Mouse (Mus musculus) kidney, postnatal 0 days (tissue): ENCODE results near the gene Txndc8. TPM values are rescaled to one million over a fixed set of nuclear protein-coding genes. Genes with fewer than 3 reads are reported as not detected.

Experiments
- ATAC-seq: fragments of 200-750 bp; cut with Nextera tagmentation; replicated peaks from 2 replicates; pipeline ENCODE4 v1.8.0; 2017; ENCODE audit warnings: low read depth, moderate number of reproducible peaks, moderate TSS enrichment, moderate library complexity; ENCODE audit not compliant: low FRiP score
- DNase-seq: peaks from one replicate; pipeline ENCODE4 v3.0.0-alpha.2; 2016; ENCODE audit warnings: low spot score
- H3K27ac ChIP-seq: fragments of 300-500 bp; sonication (generic); 2 replicates; pipeline ENCODE4 v1.5.1; 2014; ENCODE audit warnings: mild to moderate bottlenecking
- H3K27me3 ChIP-seq: fragments of 300-500 bp; sonication (generic); 2 replicates; pipeline ENCODE4 v1.6.1; 2014; ENCODE audit warnings: low read length, mixed read lengths; ENCODE audit not compliant: insufficient read depth
- H3K36me3 ChIP-seq: fragments of 300-500 bp; sonication (generic); 2 replicates; pipeline ENCODE4 v1.6.1; 2014; ENCODE audit warnings: low read length, mixed read lengths; ENCODE audit not compliant: insufficient read depth
- H3K4me1 ChIP-seq: fragments of 300-500 bp; sonication (generic); replicated peaks from 2 replicates; pipeline ENCODE4 v1.6.1; 2014; ENCODE audit warnings: antibody characterized with exemption, low read length, mixed read lengths; ENCODE audit not compliant: insufficient read depth
- H3K4me2 ChIP-seq: fragments of 300-500 bp; sonication (generic); 2 replicates; pipeline ENCODE4 v1.6.1; 2014; ENCODE audit warnings: mild to moderate bottlenecking, low read length, moderate library complexity, mixed read lengths
- H3K4me3 ChIP-seq: fragments of 300-500 bp; sonication (generic); replicated peaks from 2 replicates; pipeline ENCODE4 v1.5.1; 2014; ENCODE audit warnings: low read depth, low read length
- H3K9ac ChIP-seq: fragments of 300-500 bp; sonication (generic); 2 replicates; pipeline ENCODE4 v1.6.1; 2014; ENCODE audit warnings: low read depth, low read length
- H3K9me3 ChIP-seq: fragments of 300-500 bp; sonication (generic); replicated peaks from 2 replicates; pipeline ENCODE4 v1.6.1; 2016; ENCODE audit warnings: low read length, inconsistent platforms, mixed read lengths
- CTCF ChIP-seq: IDR thresholded peaks from 2 replicates; pipeline ENCODE4 v1.5.1; 2016; ENCODE audit warnings: antibody characterized with exemption, low read depth, mild to moderate bottlenecking, moderate library complexity
- WGBS: fragments of 180-500 bp; shearing (Covaris S2); extraction: QIAGEN DNeasy Blood & Tissue Kit; methylation state at CpG from one replicate; pipeline ENCODE4 v1.1.7; 2014; 5-methylcytosine and 5-hydroxymethylcytosine counted together
- polyA plus RNA-seq: library from polyadenylated mRNA; unstranded; fragments of >200 nt; fragmentation: Nextera tagmentation; extraction: Ambion mirVana; gene quantifications from 2 replicates; pipeline ENCODE4 v1.2.1, GENCODE M21; 2015

The Txndc8 gene
- polyA plus RNA-seq, 1 experiment from 2014 or later = not detected

GRCm38 (mm10) chr4:58040093-58040492, 31.2 kb upstream of the Txndc8 start:
- DNase-seq (no peak), ATAC-seq (no peak)
- H3K9me3 ChIP-seq = no peaks in the 10 kb centered on the region
- no peak for TF ChIP-seq CTCF
- H3K27me3 ChIP-seq = no peaks in the 10 kb centered on the region
- WGBS = 84% methylated on average over 2 of the region's 2 CpGs
- H3K4me3 ChIP-seq = no peak overlapping the region
- no peak overlapping the region for H3K27ac ChIP-seq
- no peak overlapping the region for H3K4me2 ChIP-seq
- no peak overlapping the region for H3K9ac ChIP-seq
- H3K36me3 ChIP-seq = no peaks in the 10 kb centered on the region
- H3K4me1 ChIP-seq = no peaks in the 10 kb centered on the region

DNA sequence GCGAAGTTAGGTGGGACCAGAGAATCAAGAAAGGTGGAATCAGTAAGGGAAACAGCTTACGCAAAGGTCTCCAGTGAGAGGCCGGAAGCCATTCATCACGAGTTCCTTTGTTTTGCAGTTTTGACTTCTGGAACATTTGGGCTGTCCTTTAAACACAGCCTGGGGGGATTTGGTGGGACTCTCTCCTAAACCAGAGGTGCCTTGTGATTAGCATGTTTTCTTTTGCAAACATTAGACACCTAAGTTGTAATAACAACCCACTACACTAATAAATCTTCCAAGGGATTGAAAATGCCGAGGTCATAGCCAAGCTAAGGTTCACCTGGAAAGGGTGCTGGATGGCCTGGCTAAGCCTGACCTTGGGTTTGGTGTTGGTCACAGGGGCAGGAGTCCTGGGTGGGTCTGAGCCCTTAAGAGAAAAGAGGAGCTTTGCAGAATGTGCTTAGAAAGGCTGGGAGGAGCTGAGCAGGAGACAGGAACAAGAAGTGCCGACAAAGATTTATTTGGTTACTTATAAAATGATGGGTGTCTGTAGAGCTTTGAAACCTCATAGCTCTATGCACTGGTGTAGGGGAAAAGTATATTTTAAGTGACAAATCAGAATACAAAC, 28.3 kb upstream of the Txndc8 start:
- H3K36me3 ChIP-seq = no peaks in the 10 kb centered on the region
- no peak for TF ChIP-seq CTCF
- no peak overlapping the region for H3K4me2 ChIP-seq
- no peaks in the 10 kb centered on the region for H3K9me3 ChIP-seq
- no peaks in the 10 kb centered on the region for H3K4me1 ChIP-seq
- no peak for DNase-seq
- H3K27ac ChIP-seq = no peak overlapping the region
- no peak overlapping the region for H3K4me3 ChIP-seq
- ATAC-seq = no peak
- no peaks in the 10 kb centered on the region for H3K27me3 ChIP-seq
- no peak overlapping the region for H3K9ac ChIP-seq
- WGBS = 63% methylated on average over 6 of the region's 6 CpGs

DNA sequence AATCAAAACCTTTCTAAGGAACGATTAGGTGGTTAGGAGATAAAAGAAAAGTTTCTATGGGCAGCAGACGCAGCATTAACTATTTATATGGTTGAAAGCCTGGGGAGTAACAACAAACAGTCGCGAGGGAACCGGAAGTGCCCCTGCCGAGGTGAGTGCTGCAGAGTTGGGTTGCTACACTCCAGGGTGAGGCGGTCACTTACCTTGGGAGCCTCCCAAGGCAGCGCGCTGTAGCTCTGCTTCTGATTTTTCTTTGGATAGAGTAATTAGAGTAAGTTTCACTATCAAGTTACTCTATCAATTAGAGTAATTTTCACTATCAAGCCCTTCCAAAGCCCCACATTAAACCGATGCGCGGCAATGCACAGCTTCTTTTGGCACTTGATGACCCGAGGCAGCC, 25.7 kb upstream of the Txndc8 start:
- H3K36me3 ChIP-seq = no peaks in the 10 kb centered on the region
- DNase-seq (no peak), ATAC-seq (no peak)
- H3K4me1 ChIP-seq = no peaks in the 10 kb centered on the region
- TF ChIP-seq CTCF = no peak
- H3K9ac ChIP-seq = peak overlapping the region; percentile 19; the same call in 1 of the 2 replicates
- WGBS = 36% methylated on average over 13 of the region's 13 CpGs
- H3K4me2 ChIP-seq = peak overlapping the region; percentile 52
- peak overlapping the region; percentile 16; the same call in 1 of the 2 replicates for H3K4me3 ChIP-seq
- H3K27me3 ChIP-seq = no peaks in the 10 kb centered on the region
- H3K27ac ChIP-seq = no peak overlapping the region
- H3K9me3 ChIP-seq = no peaks in the 10 kb centered on the region

GRCm38 (mm10) chr4:58032714-58033113, 23.8 kb upstream of the Txndc8 start:
- no peak for ATAC-seq
- no peak overlapping the region for H3K27ac ChIP-seq
- 92% methylated on average over 1 of the region's 1 CpGs for WGBS
- H3K36me3 ChIP-seq = no peaks in the 10 kb centered on the region
- no peaks in the 10 kb centered on the region for H3K9me3 ChIP-seq
- H3K4me2 ChIP-seq = no peak overlapping the region
- no peak for DNase-seq
- TF ChIP-seq CTCF = no peak
- H3K9ac ChIP-seq = no peak overlapping the region
- H3K4me3 ChIP-seq = no peak overlapping the region
- no peaks in the 10 kb centered on the region for H3K4me1 ChIP-seq
- H3K27me3 ChIP-seq = no peaks in the 10 kb centered on the region

GRCm38 (mm10) chr4:58003501-58003900, 5.4 kb downstream of the Txndc8 start:
- H3K27me3 ChIP-seq = no peaks in the 10 kb centered on the region
- no peaks in the 10 kb centered on the region for H3K36me3 ChIP-seq
- DNase-seq = no peak
- no peak overlapping the region for H3K4me3 ChIP-seq
- no peak overlapping the region for H3K27ac ChIP-seq
- no peak overlapping the region for H3K9ac ChIP-seq
- ATAC-seq = no peak
- H3K4me1 ChIP-seq = no peaks in the 10 kb centered on the region
- H3K4me2 ChIP-seq = no peak overlapping the region
- H3K9me3 ChIP-seq = no peaks in the 10 kb centered on the region
- WGBS = 55% methylated on average over 3 of the region's 3 CpGs
- no peak for TF ChIP-seq CTCF

DNA sequence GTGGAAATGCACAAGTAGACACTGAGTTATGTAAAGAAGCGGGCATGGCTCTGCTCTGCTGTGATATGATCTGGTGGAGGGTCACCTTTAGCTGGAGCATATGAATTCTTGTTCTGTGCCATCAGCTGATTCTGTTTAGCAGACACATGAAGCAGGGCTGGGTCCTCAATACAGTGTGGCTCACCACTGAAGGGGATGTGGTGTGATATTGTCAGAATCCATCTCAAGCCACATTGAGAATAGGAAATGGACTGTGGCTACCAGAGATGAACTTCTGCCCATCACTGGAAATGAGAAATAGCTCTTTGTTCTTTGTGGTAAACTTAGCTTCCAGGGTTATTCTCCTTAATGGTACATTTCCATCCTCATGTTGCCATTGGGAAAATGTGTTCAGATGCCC, 17.5 kb downstream of the Txndc8 start:
- Histone ChIP-seq H3K4me2 (no peak overlapping the region), H3K36me3 (no peaks in the 10 kb centered on the region), H3K27me3 (no peaks in the 10 kb centered on the region), H3K4me3 (no peak overlapping the region), H3K4me1 (no peaks in the 10 kb centered on the region), H3K9ac (no peak overlapping the region), H3K9me3 (no peaks in the 10 kb centered on the region), H3K27ac (no peak overlapping the region)
- ATAC-seq = no peak
- DNase-seq = no peak
- 100% methylated on average over 1 of the region's 1 CpGs for WGBS
- no peak for TF ChIP-seq CTCF

DNA sequence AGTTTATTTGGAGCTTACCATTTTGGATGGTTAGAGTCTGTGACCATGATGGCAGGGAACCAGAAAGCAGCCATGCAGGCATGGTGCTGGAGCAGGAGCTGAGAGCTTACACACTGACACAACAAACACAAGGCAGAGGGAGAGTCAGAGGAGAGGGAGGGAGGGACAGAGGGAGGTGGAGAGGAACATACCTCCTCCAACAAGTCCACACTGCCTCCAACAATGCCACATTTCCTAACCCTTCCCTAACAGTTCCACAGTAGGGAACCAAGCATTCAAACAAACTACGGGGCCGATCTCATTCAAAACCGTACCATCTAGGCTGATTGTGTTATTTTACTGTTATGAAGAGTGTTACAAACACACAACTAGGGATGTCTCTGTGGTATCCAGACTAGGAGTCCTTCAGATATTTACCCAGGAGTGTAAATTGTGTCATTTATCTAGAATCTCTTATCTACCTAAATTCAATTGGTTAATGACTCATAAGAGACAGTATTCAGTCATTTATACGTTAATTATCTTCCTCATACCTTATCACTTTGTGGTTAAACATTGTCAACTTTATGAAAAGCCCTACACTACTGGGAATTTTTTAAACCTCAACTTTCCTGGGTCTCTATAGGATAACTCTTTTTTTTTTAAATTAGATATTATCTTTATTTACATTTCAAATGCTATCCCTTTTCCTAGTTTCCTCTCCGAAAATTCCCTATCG, 34.4 kb downstream of the Txndc8 start:
- Histone ChIP-seq H3K4me2 (no peak overlapping the region), H3K27me3 (no peaks in the 10 kb centered on the region), H3K4me1 (no peaks in the 10 kb centered on the region), H3K27ac (no peak overlapping the region), H3K9me3 (no peaks in the 10 kb centered on the region), H3K9ac (no peak overlapping the region), H3K4me3 (no peak overlapping the region), H3K36me3 (no peaks in the 10 kb centered on the region)
- DNase-seq = no peak
- 87% methylated on average over 6 of the region's 6 CpGs for WGBS
- no peak for TF ChIP-seq CTCF
- no peak for ATAC-seq
